Mouse (Mus musculus): ENCODE data around the gene 1700010B08Rik. TPM values are rescaled to one million over a fixed set of nuclear protein-coding genes. Genes with fewer than 3 reads are reported as not detected.

The 1700010B08Rik gene
- total RNA-seq, 2 experiments from 2014 or later = not detected

GRCm38 (mm10) chr2:173769183-173769582 is 50.0 kb downstream of the 1700010B08Rik start:
- DNase-seq (ENCODE audit: low spot score in 2 of 2) = no peak

GRCm38 (mm10) chr2:173770620-173771019 is 51.4 kb downstream of the 1700010B08Rik start:
- DNase-seq (ENCODE audit: low spot score in 2 of 2) = no peak

Small RNA genes lying within 50 kb of the gene (microRNA-seq; reads per million reads assigned to microRNA genes)
- gene Mir6340 = not detected

Other genes starting within 250 kb of the 1700010B08Rik start
- not detected for gene 1700021F07Rik, start 196.8 kb upstream of the 1700010B08Rik start, total RNA-seq (2021)
- gene Ankrd60, start 141.1 kb upstream of the 1700010B08Rik start, total RNA-seq (2021) = not detected
- 10 to 100 TPM; 34.6 to 35.0 TPM for gene Rab22a, start 59.7 kb upstream of the 1700010B08Rik start, total RNA-seq (2021)
- gene Vapb, start 18.1 kb downstream of the 1700010B08Rik start, total RNA-seq (2021) = 100 to 1,000 TPM; 127 to 130 TPM